Mouse (Mus musculus): ENCODE measurements at regions not wholly inside any gene's neighbourhood (a gene's known extent, or its start where the extent isn't known, plus 50 kb on each side); places are given as distances from the start of the nearest gene placed in this dataset.

DNA sequence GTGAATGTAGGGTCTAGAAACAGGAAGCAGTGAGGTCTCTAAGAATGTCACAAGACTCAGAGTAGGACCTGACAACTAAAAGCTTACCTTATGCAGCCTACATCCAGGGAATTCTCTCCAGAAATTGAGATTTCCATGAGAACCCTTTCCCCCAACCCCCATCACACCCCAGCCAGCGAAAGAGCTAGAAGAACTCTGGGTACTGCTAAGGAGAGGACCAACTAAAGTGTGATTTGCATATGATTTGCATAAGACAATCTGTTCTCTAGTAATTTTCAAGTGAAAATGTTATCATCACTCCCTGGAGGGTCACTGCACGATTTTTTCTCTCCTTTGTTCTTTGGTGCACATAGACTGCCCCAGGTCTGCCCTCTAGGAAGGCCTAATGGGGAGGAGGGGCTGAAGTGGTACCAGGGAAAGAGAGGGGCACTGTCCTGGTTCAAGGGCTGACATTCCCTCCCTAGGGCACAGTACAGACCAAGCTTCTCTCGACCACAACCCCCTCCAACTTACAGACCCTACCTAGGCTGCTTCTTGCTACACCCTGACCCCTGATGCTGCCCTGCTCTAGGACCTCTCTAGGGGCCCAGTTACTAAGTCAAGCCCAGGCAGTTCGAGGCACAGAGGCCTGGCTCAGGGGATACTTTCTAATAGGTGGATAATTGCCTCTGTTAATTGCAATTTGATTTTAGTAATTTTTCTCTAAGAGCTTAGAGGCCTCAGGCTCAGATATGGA lies 77.4 kb upstream of the Pja1 start:
- DNase-seq (ENCODE audit: low spot score in 2 of 2): no peak

DNA sequence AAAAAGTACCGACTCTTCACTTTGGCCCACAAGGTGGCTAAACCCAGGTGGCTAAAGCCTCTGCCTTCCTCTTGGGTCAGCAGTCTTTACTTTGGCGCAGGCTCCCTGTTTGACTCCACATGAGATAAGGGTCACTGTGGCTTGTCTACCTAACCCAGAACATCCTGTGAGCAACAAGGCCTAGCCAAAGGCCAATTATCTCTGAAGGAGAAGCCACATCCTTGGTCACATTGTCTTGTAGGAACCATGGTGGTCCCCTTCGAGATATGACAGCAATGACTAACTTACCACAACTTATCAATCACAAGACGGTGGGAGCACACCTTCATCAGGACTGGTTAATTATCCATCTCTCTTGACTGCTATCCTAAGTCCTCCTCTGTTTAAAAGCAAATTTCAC lies 73.3 kb upstream of the Pja1 start:
- no peak for DNase-seq (ENCODE audit: low spot score in 2 of 2)

DNA sequence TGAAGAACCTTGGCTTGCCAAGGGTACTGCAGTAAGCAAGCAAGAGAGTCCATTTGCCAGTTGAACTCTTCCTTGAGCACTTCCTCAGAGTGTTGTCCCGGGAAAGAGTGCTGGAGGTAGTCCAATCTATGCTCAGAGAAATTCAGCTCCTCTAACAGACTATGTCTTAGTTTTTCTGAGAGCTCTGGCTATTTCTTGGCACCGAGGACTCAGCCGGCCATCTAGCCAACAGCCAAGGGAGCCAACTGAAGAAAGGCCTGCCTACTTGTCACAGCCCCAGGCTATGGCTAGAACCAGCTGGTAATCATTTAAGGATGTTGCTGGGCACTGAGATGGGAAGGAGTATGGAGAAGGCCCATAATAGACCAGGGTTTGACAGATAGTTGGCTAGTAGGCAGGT lies 70.8 kb upstream of the Pja1 start:
- no peak for DNase-seq (ENCODE audit: low spot score in 2 of 2)

DNA sequence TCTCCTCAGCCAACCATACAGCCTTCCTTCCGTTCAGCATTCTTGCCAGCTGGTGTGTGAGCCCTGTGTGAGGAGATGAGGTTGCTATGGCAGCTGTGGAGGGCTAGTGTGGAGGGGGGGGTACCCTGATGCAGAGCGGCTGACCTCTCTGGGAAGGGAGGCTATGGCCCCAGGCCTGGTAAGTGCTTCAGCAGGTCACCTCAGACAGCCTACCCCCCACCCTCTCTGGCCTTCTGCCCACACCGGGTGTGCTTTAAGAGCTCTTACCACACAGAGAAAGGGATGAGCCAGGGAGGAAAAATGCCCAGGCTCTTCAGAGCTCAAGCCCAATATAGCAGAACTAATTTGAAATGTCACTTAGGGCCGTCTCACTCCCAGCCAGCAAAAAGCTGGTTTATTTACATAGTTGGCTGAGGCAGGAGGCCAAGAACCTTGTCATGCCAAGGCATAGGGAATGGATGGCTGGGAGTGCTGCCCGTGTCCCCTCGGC lies 69.1 kb upstream of the Pja1 start:
- no peak for DNase-seq (ENCODE audit: low spot score in 2 of 2)

DNA sequence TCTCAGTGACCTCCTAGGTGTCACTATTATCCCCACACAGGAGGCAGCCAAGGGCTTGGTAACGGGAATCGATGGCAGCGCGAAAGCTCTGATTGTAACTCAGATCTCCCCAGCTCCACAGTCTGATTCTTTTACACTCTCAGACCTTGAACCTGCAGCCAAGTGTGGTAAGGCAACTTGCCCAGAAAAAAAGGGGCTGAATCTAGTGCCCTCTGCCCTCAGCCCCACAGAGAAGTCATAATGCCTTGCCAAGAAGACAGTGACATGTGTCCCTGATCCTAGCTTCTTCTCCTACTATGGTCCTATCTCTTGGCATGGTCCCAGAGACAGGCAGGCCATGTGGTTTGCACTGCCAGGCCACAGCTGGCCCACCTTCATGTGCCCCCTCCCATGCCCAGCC lies 68.6 kb upstream of the Pja1 start:
- no peak for DNase-seq (ENCODE audit: low spot score in 2 of 2)

DNA sequence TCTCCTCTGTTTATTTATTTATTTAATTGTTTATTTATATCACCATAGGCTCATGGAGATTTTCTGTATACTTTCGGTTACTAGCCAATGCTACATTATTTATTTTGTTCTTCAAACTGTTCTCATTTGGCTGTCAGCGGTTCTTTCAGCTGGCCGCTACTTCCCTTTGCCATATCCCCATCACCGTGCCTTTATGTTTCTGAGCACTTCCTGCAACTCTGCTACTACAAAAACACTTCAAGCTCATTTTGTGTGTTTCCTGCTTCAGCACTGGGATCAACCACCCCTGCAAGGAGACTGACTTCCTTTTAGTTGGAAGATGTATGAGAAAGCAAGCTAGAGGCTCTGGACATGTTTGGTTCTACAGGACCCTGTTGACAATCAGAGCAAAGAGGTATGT lies 66.7 kb upstream of the Pja1 start:
- no peak for DNase-seq (ENCODE audit: low spot score in 2 of 2)

DNA sequence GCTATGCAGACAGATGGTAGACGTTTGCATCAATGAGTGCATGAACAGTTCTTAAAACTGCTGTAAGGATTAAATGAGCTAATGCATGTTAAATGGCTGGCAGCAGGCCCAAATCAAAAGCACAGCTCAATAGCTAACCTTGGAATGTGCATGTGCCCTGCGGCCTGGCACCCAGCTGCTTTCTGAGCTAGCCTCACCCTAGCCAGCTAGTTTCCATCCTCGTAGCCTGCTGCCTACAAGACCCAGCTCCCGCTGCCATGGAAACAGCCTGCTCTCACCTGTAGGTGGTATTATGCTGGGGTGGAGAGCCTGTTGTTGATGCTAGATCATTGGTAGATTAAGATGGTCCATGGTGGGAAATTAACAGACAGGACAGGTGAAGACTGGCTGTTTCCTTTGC lies 63.8 kb upstream of the Pja1 start:
- no peak for DNase-seq (ENCODE audit: low spot score in 2 of 2)

DNA sequence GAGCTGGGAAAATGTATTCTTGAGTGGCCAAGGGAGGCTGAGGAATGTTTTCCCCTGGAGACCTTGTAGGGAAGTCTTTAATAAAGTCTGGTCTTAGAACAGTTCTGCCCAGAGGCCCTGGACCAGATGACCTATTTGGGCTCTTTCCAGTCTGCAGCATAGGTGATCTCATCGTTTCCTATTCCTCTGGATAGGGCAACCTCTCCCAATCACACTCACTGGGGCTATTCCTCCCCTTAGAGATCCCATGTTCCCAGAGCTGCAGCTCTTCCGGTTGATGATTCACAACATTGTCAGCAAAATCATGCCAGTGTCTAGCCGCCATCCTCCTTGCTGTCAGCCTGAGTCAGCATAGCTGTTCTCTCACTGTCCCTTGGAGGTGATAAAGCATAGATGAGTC lies 60.1 kb upstream of the Pja1 start:
- no peak for DNase-seq (ENCODE audit: low spot score in 2 of 2)

DNA sequence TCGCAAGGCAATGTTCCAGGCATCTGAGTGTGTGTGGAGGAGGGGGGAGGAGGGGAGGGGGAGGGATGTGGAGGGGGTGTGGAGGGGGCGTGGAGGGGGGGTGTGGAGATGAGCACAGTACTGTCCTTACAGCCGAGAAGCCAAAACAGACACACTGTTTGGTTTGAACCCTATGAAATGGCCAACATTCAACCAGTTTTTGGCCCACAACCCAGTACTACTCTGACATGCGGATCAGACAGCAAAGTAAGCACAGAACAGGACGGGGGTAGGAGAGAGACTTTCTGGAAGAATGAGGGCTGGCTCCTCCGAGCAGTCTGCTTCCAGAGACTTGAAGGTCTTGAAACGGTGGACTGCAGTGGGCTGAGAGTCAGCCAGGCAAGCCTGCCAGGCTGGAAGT lies 59.4 kb upstream of the Pja1 start:
- no peak for DNase-seq (ENCODE audit: low spot score in 2 of 2)

DNA sequence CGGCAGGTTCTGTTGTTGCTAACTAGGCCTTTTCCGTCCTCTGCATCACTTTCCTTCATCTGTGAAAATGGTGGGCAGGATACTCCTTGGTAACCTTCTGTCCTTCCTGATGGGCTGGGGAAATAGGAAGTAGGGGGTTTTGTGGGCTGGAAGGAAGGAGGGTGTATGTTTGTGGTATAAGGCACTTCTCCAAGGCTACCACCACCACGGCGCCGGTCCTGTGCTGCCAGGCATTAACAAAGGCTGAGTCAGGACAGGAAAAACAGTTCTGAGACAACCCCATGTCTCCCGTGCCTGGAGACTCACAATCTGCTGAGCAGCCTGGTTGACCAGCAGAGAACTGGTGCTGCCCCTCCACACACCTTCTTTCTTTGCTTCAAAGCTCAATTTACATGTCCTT lies 52.2 kb upstream of the Pja1 start:
- DNase-seq (ENCODE audit: low spot score in 2 of 2): no peak

DNA sequence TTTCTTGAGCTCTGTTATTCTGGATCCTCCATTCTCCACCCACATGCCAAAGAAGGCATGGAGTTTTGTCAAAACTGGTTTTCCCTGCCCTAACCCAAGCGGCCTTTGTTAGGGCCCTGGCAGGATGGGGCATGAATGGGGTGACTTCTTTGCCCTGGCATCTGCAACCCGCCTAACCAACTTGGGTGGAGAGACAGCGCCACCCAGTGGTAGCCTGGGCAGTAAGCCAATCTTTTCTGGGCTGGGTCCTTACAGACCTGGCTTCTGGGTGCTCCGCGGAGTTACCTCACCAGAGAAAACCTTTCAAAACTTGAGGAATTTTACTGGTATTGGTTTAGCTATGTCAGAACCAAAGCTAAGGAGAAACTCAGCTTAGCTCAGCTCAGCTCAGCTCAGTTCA lies 51.8 kb upstream of the Pja1 start:
- peak; percentile 34 to 48 for DNase-seq (ENCODE audit: low spot score in 2 of 2)

DNA sequence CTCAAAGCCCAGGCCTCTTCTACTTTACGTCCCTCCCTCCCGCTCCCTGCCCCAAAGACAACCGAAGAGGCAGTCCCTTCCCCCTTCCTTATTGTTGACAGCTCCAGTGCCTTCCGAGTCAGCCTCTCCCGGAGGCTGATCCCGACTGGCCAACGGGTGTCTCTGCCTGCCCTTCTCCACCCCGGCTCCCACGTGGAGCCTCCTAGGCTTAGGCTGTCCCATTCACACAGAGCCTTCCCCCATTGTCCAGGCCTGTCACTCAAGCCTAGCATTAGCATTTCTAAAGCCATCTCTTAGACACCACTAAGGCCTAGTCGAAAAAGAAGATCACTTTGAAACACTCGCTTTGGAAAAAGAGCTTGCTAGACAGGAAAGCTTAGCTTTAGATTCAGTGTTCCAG lies 51.2 kb upstream of the Pja1 start:
- DNase-seq (ENCODE audit: low spot score in 2 of 2): no peak

DNA sequence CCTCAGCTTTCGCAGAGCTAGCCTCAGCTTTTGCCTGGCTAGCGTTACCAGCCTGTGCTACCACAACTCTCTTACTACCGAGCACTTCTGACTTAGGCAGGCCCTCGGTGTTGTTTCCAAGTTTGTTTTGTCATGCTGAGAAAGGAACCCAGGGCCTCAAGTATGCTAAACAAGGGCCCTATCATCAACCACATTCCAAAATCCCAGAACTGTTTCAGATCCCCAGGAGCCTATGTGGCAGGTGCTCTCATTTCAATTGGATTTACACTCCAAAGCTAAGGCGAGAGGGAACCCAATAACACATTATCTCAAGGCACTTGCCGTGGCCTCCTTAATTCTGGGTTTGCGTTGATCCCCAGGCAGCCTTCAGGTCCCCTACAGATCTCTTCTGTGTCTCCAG lies 50.8 kb upstream of the Pja1 start:
- no peak for DNase-seq (ENCODE audit: low spot score in 2 of 2)
